Comparison of ENCODE assay signal across 21 mouse cellular contexts in genomic region chr8:126655565-126655964, GRCm38 (mm10).
A peak's percentile ranks its signal among the peaks of the same experiment; 100 is the strongest.
DNase-seq lines count a peak whose midpoint lies in the region; ATAC-seq lines count a peak whose summit lies in the region.
"Had no signal": no experiment of that assay in that cellular context is flagged by ENCODE, and none has a peak within 500 bp of the region (broad histone marks: within the 10 kb centered on the region; RNA-seq: fewer than 3 reads in every experiment).

No protein-coding gene starts in this region.

- no peak overlapping the region for H3K4me3 ChIP-seq in hindbrain, embryonic 15.5 days
- H3K4me3 ChIP-seq in hindbrain, embryonic 12.5 days, result no peak overlapping the region
- no peak overlapping the region for H3K4me3 ChIP-seq in midbrain, embryonic 16.5 days (ENCODE audit: low read depth, low read length)
- no peak overlapping the region for H3K4me3 ChIP-seq in midbrain, embryonic 13.5 days (replicated peaks)
- H3K4me3 ChIP-seq in embryonic facial prominence, embryonic 14.5 days (ENCODE audit: low read depth, low read length), result no peak overlapping the region
- H3K4me3 ChIP-seq: forebrain, embryonic 10.5 days; heart, embryonic 13.5 days; limb, embryonic 12.5 days; neural tube, embryonic 12.5 days had no signal

- ATAC-seq in hindbrain, embryonic 15.5 days (ENCODE audit: low FRiP score, low read depth), result no peak
- no peak for ATAC-seq in hindbrain, embryonic 12.5 days (ENCODE audit: low FRiP score)
- ATAC-seq in midbrain, embryonic 16.5 days, result no peak
- no peak for ATAC-seq in midbrain, embryonic 13.5 days
- ATAC-seq in embryonic facial prominence, embryonic 14.5 days (ENCODE audit: low read depth), result no peak
- ATAC-seq: lung, postnatal 0 days had no signal

- H3K9me3 ChIP-seq in hindbrain, embryonic 15.5 days, result no peaks in the 10 kb centered on the region
- H3K9me3 ChIP-seq in hindbrain, embryonic 12.5 days (replicated peaks), result no peaks in the 10 kb centered on the region
- no peaks in the 10 kb centered on the region for H3K9me3 ChIP-seq in midbrain, embryonic 16.5 days (replicated peaks; ENCODE audit: control insufficient read depth, low read length, poor library complexity, severe bottlenecking)
- H3K9me3 ChIP-seq in midbrain, embryonic 13.5 days, result no peaks in the 10 kb centered on the region
- no peaks in the 10 kb centered on the region for H3K9me3 ChIP-seq in embryonic facial prominence, embryonic 14.5 days (ENCODE audit: control insufficient read depth, low read length)
- H3K9me3 ChIP-seq: forebrain, embryonic 10.5 days; heart, embryonic 13.5 days; limb, embryonic 12.5 days; neural tube, embryonic 12.5 days had no signal

- WGBS in hindbrain, embryonic 15.5 days, result 71% methylated on average over 2 of the region's 2 CpGs
- 55% methylated on average over 2 of the region's 2 CpGs for WGBS in hindbrain, embryonic 12.5 days
- WGBS in midbrain, embryonic 16.5 days, result 59% methylated on average over 2 of the region's 2 CpGs
- WGBS in midbrain, embryonic 13.5 days, result 61% methylated on average over 2 of the region's 2 CpGs
- WGBS in embryonic facial prominence, embryonic 14.5 days, result 24% methylated on average over 2 of the region's 2 CpGs

- H3K4me2 ChIP-seq in hindbrain, embryonic 15.5 days, result no peak overlapping the region
- no peak overlapping the region for H3K4me2 ChIP-seq in hindbrain, embryonic 12.5 days (replicated peaks)
- no peak overlapping the region for H3K4me2 ChIP-seq in midbrain, embryonic 16.5 days (ENCODE audit: low read length)
- H3K4me2 ChIP-seq in midbrain, embryonic 13.5 days (replicated peaks), result no peak overlapping the region
- H3K4me2 ChIP-seq in embryonic facial prominence, embryonic 14.5 days (ENCODE audit: low read depth, low read length), result no peak overlapping the region
- H3K4me2 ChIP-seq: heart, embryonic 13.5 days; limb, embryonic 12.5 days; neural tube, embryonic 12.5 days had no signal

- H3K36me3 ChIP-seq in hindbrain, embryonic 15.5 days, result no peaks in the 10 kb centered on the region
- H3K36me3 ChIP-seq in hindbrain, embryonic 12.5 days, result no peaks in the 10 kb centered on the region
- H3K36me3 ChIP-seq in midbrain, embryonic 16.5 days (ENCODE audit: control insufficient read depth, insufficient read depth, low read length), result no peaks in the 10 kb centered on the region
- no peaks in the 10 kb centered on the region for H3K36me3 ChIP-seq in midbrain, embryonic 13.5 days
- no peaks in the 10 kb centered on the region for H3K36me3 ChIP-seq in embryonic facial prominence, embryonic 14.5 days (ENCODE audit: control insufficient read depth, insufficient read depth, low read length)
- H3K36me3 ChIP-seq: forebrain, embryonic 10.5 days; heart, embryonic 13.5 days; limb, embryonic 12.5 days; neural tube, embryonic 12.5 days had no signal

- H3K9ac ChIP-seq in hindbrain, embryonic 15.5 days, result no peak overlapping the region
- no peak overlapping the region for H3K9ac ChIP-seq in hindbrain, embryonic 12.5 days
- H3K9ac ChIP-seq in midbrain, embryonic 16.5 days (ENCODE audit: low read depth, low read length), result no peak overlapping the region; the same call in 1 of the 2 replicates
- no peak overlapping the region for H3K9ac ChIP-seq in midbrain, embryonic 13.5 days (replicated peaks)
- H3K9ac ChIP-seq in embryonic facial prominence, embryonic 14.5 days (ENCODE audit: low read depth, low read length), result no peak overlapping the region
- H3K9ac ChIP-seq: heart, embryonic 13.5 days; limb, embryonic 12.5 days; neural tube, embryonic 12.5 days had no signal

- H3K4me1 ChIP-seq in hindbrain, embryonic 15.5 days (replicated peaks), result peaks cover 24% of the 10 kb centered on the region
- peaks cover 28% of the 10 kb centered on the region for H3K4me1 ChIP-seq in hindbrain, embryonic 12.5 days
- H3K4me1 ChIP-seq in midbrain, embryonic 16.5 days (ENCODE audit: control insufficient read depth, insufficient read depth, low read length), result peaks cover 35% of the 10 kb centered on the region
- H3K4me1 ChIP-seq in midbrain, embryonic 13.5 days (replicated peaks), result peaks cover 28% of the 10 kb centered on the region
- peaks cover 20% of the 10 kb centered on the region for H3K4me1 ChIP-seq in embryonic facial prominence, embryonic 14.5 days (ENCODE audit: control insufficient read depth, insufficient read depth, low read length)

- peak; percentile 83 for DNase-seq in embryonic facial prominence, embryonic 14.5 days (ENCODE audit: low spot score)
- DNase-seq in lung, postnatal 25 days (ENCODE audit: low spot score), result no peak
- DNase-seq in lung, postnatal 4 days, result no peak
- DNase-seq: adrenal gland, adult 8-10 months; B cell, adult 2 months; cerebellum, adult 8-10 months; gastrocnemius, postnatal 10 days; heart, adult 18-20 months; kidney, adult 18-20 months; right cerebral cortex, postnatal 14 days; spleen, adult 18-20 months; thymus, adult 18-20 months had no signal

- peak overlapping the region; percentile 70 for H3K27ac ChIP-seq in hindbrain, embryonic 15.5 days (replicated peaks)
- H3K27ac ChIP-seq in hindbrain, embryonic 12.5 days, result no peak overlapping the region
- H3K27ac ChIP-seq in midbrain, embryonic 16.5 days (ENCODE audit: low read length), result peak overlapping the region; percentile 56; the same call in 1 of the 2 replicates
- H3K27ac ChIP-seq in midbrain, embryonic 13.5 days, result no peak overlapping the region
- H3K27ac ChIP-seq in embryonic facial prominence, embryonic 14.5 days (replicated peaks; ENCODE audit: low read depth, low read length), result peak overlapping the region; percentile 77
- H3K27ac ChIP-seq: forebrain, embryonic 10.5 days; heart, embryonic 13.5 days; limb, embryonic 12.5 days; neural tube, embryonic 12.5 days had no signal

- H3K27me3 ChIP-seq in hindbrain, embryonic 15.5 days, result no peaks in the 10 kb centered on the region
- no peaks in the 10 kb centered on the region for H3K27me3 ChIP-seq in hindbrain, embryonic 12.5 days
- H3K27me3 ChIP-seq in midbrain, embryonic 16.5 days (ENCODE audit: control insufficient read depth, insufficient read depth, low read depth, low read length), result no peaks in the 10 kb centered on the region
- no peaks in the 10 kb centered on the region for H3K27me3 ChIP-seq in midbrain, embryonic 13.5 days
- H3K27me3 ChIP-seq in embryonic facial prominence, embryonic 14.5 days (replicated peaks; ENCODE audit: control insufficient read depth, insufficient read depth, low read length), result no peaks in the 10 kb centered on the region
- H3K27me3 ChIP-seq: heart, embryonic 13.5 days; limb, embryonic 12.5 days; neural tube, embryonic 12.5 days had no signal

Comparison
In these comparisons a context has a peak if more than half of its experiments do, and no peak if none do; other contexts are left out.
1. H3K27ac ChIP-seq: peak in hindbrain, embryonic 15.5 days (single experiment), midbrain, embryonic 16.5 days (single experiment) and embryonic facial prominence, embryonic 14.5 days (single experiment); none in hindbrain, embryonic 12.5 days (single experiment) and midbrain, embryonic 13.5 days (single experiment).